14 mouse cellular contexts compared by ENCODE assay signal in the genomic region with DNA sequence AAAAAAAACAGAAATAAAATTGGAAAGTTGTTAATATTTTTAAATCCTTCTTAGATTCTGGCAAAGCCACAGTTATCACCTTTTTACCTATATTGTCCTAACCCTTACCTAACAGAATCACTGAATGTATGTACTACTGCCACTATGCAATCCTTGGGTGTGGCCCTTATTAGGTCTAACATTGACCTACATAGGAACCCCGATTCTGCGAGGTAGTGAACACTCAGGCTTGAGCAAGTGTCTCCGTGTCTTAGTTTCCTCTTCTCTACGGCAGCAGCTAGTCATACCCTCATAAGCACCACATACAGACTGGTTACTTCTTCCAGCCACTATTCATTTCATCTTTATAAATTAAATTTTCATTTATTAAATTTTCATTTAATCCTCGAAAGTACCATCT. TPM values are rescaled to one million over a fixed set of nuclear protein-coding genes. Genes with fewer than 3 reads are reported as not detected.
"Had no signal": no experiment of that assay in that cellular context is flagged by ENCODE, and none has a peak within 500 bp of the region (broad histone marks: within the 10 kb centered on the region; RNA-seq: fewer than 3 reads in every experiment).

No protein-coding gene starts in this region.

- H3K27ac ChIP-seq: lung, embryonic 15.5 days; macrophage; midbrain, embryonic 13.5 days; midbrain, embryonic 15.5 days; neural tube, embryonic 12.5 days; stomach, embryonic 15.5 days; stomach, postnatal 0 days had no signal

- H3K4me1 ChIP-seq: neural tube, embryonic 12.5 days; stomach, embryonic 15.5 days had no signal

- H3K9me3 ChIP-seq: lung, embryonic 15.5 days; megakaryocyte, embryonic 14.5 days; midbrain, embryonic 13.5 days; midbrain, embryonic 15.5 days; neural tube, embryonic 12.5 days; stomach, embryonic 15.5 days had no signal

- ATAC-seq: lung, postnatal 0 days had no signal

- H3K27me3 ChIP-seq: lung, embryonic 15.5 days; midbrain, embryonic 13.5 days; midbrain, embryonic 15.5 days; neural tube, embryonic 12.5 days; stomach, embryonic 15.5 days had no signal

- H3K36me3 ChIP-seq: lung, embryonic 15.5 days; midbrain, embryonic 13.5 days; midbrain, embryonic 15.5 days; neural tube, embryonic 12.5 days; stomach, embryonic 15.5 days had no signal

- DNase-seq: right cerebral cortex, postnatal 14 days; thymus, adult 2 months; thymus, postnatal 25 days; thymus, postnatal 4 days had no signal

RNA-seq across cellular contexts. Expression of gene Slc25a43, which starts 0.7 kb away (rescaled TPM):
- total RNA-seq: monocyte, adult 5-6 weeks had no signal
